Mouse (Mus musculus) olfactory bulb, adult 2 months (tissue): ENCODE measurements around the gene Rad51b. TPM values are rescaled to one million over a fixed set of nuclear protein-coding genes. Genes with fewer than 3 reads are reported as not detected.

Source experiments
- H3K27ac ChIP-seq: fragments of 200-500 bp; 2 replicates; pipeline ENCODE4 v1.5.1; 2012; ENCODE audit warnings: low read depth, low read length; ENCODE audit not compliant: insufficient read depth
- H3K4me1 ChIP-seq: fragments of 200-500 bp; 2 replicates; pipeline ENCODE4 v1.6.1; 2012; ENCODE audit warnings: low read length; ENCODE audit not compliant: control insufficient read depth, insufficient read depth
- H3K4me3 ChIP-seq: fragments of 200-500 bp; 2 replicates; pipeline ENCODE4 v1.5.1; 2012; ENCODE audit warnings: mild to moderate bottlenecking, low read depth, low read length, moderate library complexity; ENCODE audit not compliant: insufficient read depth
- CTCF ChIP-seq: fragments of 200-500 bp; IDR thresholded peaks from 2 replicates; pipeline ENCODE4 v1.5.1; 2012; ENCODE audit warnings: low read depth, mild to moderate bottlenecking, low read length, moderate library complexity; ENCODE audit not compliant: insufficient read depth
- POLR2A ChIP-seq: fragments of 200-500 bp; IDR thresholded peaks from 2 replicates; pipeline ENCODE4 v1.6.1; 2012; ENCODE audit warnings: mild to moderate bottlenecking, low read depth, low read length, moderate library complexity; ENCODE audit not compliant: insufficient read depth
- WGBS: fragments of 180-500 bp; shearing (Covaris S2); methylation state at CpG from one replicate; pipeline ENCODE4 v1.1.7; 2018; 5-methylcytosine and 5-hydroxymethylcytosine counted together
- polyA plus RNA-seq: library from polyadenylated mRNA; stranded (reverse); fragments of >200 nt; gene quantifications from 2 replicates; pipeline ENCODE4 v1.2.4, GENCODE M21; 2012; ENCODE audit warnings: low replicate concordance; ENCODE audit not compliant: missing spikeins, insufficient read depth, insufficient read length

Gene Rad51b
- polyA plus RNA-seq, 1 experiment: not detected

GRCm38 (mm10) chr12:79383583-79383982, 86.5 kb downstream of the Rad51b start:
- TF ChIP-seq POLR2A: no peak
- no peak for TF ChIP-seq CTCF
- Histone ChIP-seq H3K4me1 (no peaks in the 10 kb centered on the region), H3K27ac (no peak overlapping the region), H3K4me3 (no peak overlapping the region)
- 82% methylated on average over 3 of the region's 3 CpGs for WGBS

GRCm38 (mm10) chr12:79384787-79385186, 87.7 kb downstream of the Rad51b start:
- H3K27ac ChIP-seq: no peak overlapping the region
- no peaks in the 10 kb centered on the region for H3K4me1 ChIP-seq
- no peak for TF ChIP-seq CTCF
- no peak for TF ChIP-seq POLR2A
- WGBS: 71% methylated on average over 9 of the region's 9 CpGs
- no peak overlapping the region for H3K4me3 ChIP-seq

GRCm38 (mm10) chr12:79385199-79385598, 88.1 kb downstream of the Rad51b start:
- Histone ChIP-seq H3K27ac (no peak overlapping the region), H3K4me1 (no peaks in the 10 kb centered on the region), H3K4me3 (no peak overlapping the region)
- 91% methylated on average over 5 of the region's 5 CpGs for WGBS
- TF ChIP-seq POLR2A (no peak), CTCF (no peak)

GRCm38 (mm10) chr12:79387886-79388285, 90.8 kb downstream of the Rad51b start:
- H3K27ac ChIP-seq: no peak overlapping the region
- TF ChIP-seq CTCF (no peak), POLR2A (no peak)
- H3K4me1 ChIP-seq: no peaks in the 10 kb centered on the region
- 94% methylated on average over 6 of the region's 6 CpGs for WGBS
- H3K4me3 ChIP-seq: no peak overlapping the region

GRCm38 (mm10) chr12:79389251-79389650, 92.2 kb downstream of the Rad51b start:
- no peak overlapping the region for H3K27ac ChIP-seq
- no peaks in the 10 kb centered on the region for H3K4me1 ChIP-seq
- H3K4me3 ChIP-seq: no peak overlapping the region
- TF ChIP-seq CTCF: no peak
- no peak for TF ChIP-seq POLR2A
- WGBS: 97% methylated on average over 3 of the region's 3 CpGs

- H3K27ac ChIP-seq: no peak overlapping the region
- H3K4me3 ChIP-seq: no peak overlapping the region
- no peaks in the 10 kb centered on the region for H3K4me1 ChIP-seq
- TF ChIP-seq POLR2A: no peak
- no peak for TF ChIP-seq CTCF
Measured at GRCm38 (mm10) chr12:79389971-79390370, 92.9 kb downstream of the Rad51b start.

- TF ChIP-seq POLR2A (no peak), CTCF (no peak)
- Histone ChIP-seq H3K27ac (no peak overlapping the region), H3K4me1 (no peaks in the 10 kb centered on the region), H3K4me3 (no peak overlapping the region)
- 92% methylated on average over 2 of the region's 2 CpGs for WGBS
Measured at GRCm38 (mm10) chr12:79393636-79394035, 96.6 kb downstream of the Rad51b start.

GRCm38 (mm10) chr12:79403992-79404391, 106.9 kb downstream of the Rad51b start:
- Histone ChIP-seq H3K27ac (no peak overlapping the region), H3K4me3 (no peak overlapping the region), H3K4me1 (no peaks in the 10 kb centered on the region)
- TF ChIP-seq CTCF (no peak), POLR2A (no peak)
- 86% methylated on average over 3 of the region's 3 CpGs for WGBS

GRCm38 (mm10) chr12:79404494-79404893, 107.4 kb downstream of the Rad51b start:
- 91% methylated on average over 1 of the region's 1 CpGs for whole genome bisulfite sequencing
- TF ChIP-seq POLR2A: no peak
- TF ChIP-seq CTCF: no peak
- H3K27ac ChIP-seq: no peak overlapping the region

GRCm38 (mm10) chr12:79408677-79409076, 111.6 kb downstream of the Rad51b start:
- no peak for TF ChIP-seq CTCF
- no peak for TF ChIP-seq POLR2A
- Histone ChIP-seq H3K4me3 (no peak overlapping the region), H3K4me1 (no peaks in the 10 kb centered on the region), H3K27ac (no peak overlapping the region)
- WGBS: 75% methylated on average over 2 of the region's 2 CpGs

More at GRCm38 (mm10) chr12:79404494-79404893, 107.4 kb downstream of the Rad51b start:
- no peaks in the 10 kb centered on the region for H3K4me1 ChIP-seq
- no peak overlapping the region for H3K4me3 ChIP-seq
